ENCODE assay signal across 10 mouse cellular contexts in the genomic region with DNA sequence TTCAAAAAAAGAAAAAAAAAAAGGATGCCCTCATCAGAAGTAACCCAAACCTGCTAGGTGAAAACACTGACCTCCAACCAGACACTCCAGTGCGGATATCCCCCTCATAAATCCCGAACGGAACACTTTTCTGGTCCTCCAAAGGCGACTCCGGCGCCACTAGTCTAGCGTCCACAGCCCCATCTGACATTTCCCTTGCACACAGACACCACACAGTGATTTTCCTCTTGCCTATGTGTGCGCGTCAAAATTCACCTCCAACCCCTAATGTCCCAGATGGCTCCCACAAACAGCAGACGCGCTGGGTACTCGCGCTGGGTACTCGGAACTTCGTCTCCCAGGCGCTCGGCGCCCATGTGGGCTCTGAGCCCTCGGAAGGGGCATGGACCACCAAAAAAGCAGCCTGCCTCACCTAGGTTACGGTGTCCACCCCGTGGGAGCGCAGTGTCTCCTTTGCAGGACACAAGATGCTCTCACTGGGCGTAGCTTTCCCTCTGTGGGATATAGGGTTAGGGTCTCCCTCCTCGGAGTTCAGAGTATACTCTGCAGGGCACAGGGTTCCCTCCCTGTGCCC. TPM values are rescaled to one million over a fixed set of nuclear protein-coding genes. Genes with fewer than 3 reads are reported as not detected.
DNase-seq lines count a peak whose midpoint lies in the region; ATAC-seq and TF ChIP-seq lines count a peak whose summit lies in the region.
"Had no signal": no experiment of that assay in that cellular context is flagged by ENCODE, and none has a peak within 500 bp of the region (broad histone marks: within the 10 kb centered on the region; RNA-seq: fewer than 3 reads in every experiment).

No protein-coding gene starts in this region.

- H3K36me3 ChIP-seq in heart, embryonic 13.5 days: 0 out of 2 replicates have a peak, but pooled peaks cover 3% of the 10 kb centered on the region
- no peaks in the 10 kb centered on the region for H3K36me3 ChIP-seq in hindbrain, postnatal 0 days (ENCODE audit: insufficient read depth, low read length)
- no peaks in the 10 kb centered on the region for H3K36me3 ChIP-seq in midbrain, embryonic 12.5 days

- WGBS in heart, embryonic 13.5 days: 12% methylated on average over 24 of the region's 24 CpGs
- 5% methylated on average over 24 of the region's 24 CpGs for WGBS in hindbrain, postnatal 0 days
- 4% methylated on average over 24 of the region's 24 CpGs for WGBS in midbrain, embryonic 12.5 days

- DNase-seq in heart, postnatal 14 days: no peak
- peak; percentile 55 to 61 for DNase-seq in cerebellum, postnatal 25 days
- DNase-seq in hindbrain, postnatal 0 days (ENCODE audit: low spot score): peak; percentile 16
- DNase-seq in frontal cortex, postnatal 14 days (ENCODE audit: low spot score in 2 of 2): no peak
- no peak for DNase-seq in frontal cortex, adult 2 months (ENCODE audit: extremely low spot score in 1 of 2, low spot score in 1 of 2)

- H3K4me3 ChIP-seq in heart, embryonic 13.5 days: peak overlapping the region; percentile 84
- peak overlapping the region; percentile 58 for H3K4me3 ChIP-seq in hindbrain, postnatal 0 days (ENCODE audit: low read length)
- peak overlapping the region; percentile 78 for H3K4me3 ChIP-seq in midbrain, embryonic 12.5 days

- peak overlapping the region; percentile 97 for H3K4me2 ChIP-seq in heart, embryonic 13.5 days
- H3K4me2 ChIP-seq in hindbrain, postnatal 0 days (ENCODE audit: low read depth, low read length): peak overlapping the region; percentile 91
- peak overlapping the region; percentile 94 for H3K4me2 ChIP-seq in midbrain, embryonic 12.5 days (replicated peaks)

- H3K27me3 ChIP-seq in heart, embryonic 13.5 days (replicated peaks): peaks cover 14% of the 10 kb centered on the region
- no peaks in the 10 kb centered on the region for H3K27me3 ChIP-seq in hindbrain, postnatal 0 days (ENCODE audit: insufficient read depth, low read length)
- peaks cover 24% of the 10 kb centered on the region for H3K27me3 ChIP-seq in midbrain, embryonic 12.5 days
- H3K27me3 ChIP-seq: Patski had no signal

- H3K27ac ChIP-seq in heart, embryonic 13.5 days (replicated peaks): no peak overlapping the region
- 0 out of 2 replicates have a peak overlapping the region, but pooled peaks have one; percentile 84 for H3K27ac ChIP-seq in hindbrain, postnatal 0 days
- no peak overlapping the region for H3K27ac ChIP-seq in midbrain, embryonic 12.5 days (replicated peaks)
- H3K27ac ChIP-seq: macrophage had no signal

- peak overlapping the region; percentile 89 for H3K9ac ChIP-seq in heart, embryonic 13.5 days
- peak overlapping the region; percentile 74 for H3K9ac ChIP-seq in hindbrain, postnatal 0 days (replicated peaks; ENCODE audit: low read length)
- peak overlapping the region; percentile 77 for H3K9ac ChIP-seq in midbrain, embryonic 12.5 days (replicated peaks)

- no peak for ATAC-seq in heart, embryonic 13.5 days (ENCODE audit: extremely low read depth, insufficient number of reproducible peaks, low FRiP score, low TSS enrichment)
- no peak for ATAC-seq in hindbrain, postnatal 0 days
- no peak for ATAC-seq in midbrain, embryonic 12.5 days (ENCODE audit: low FRiP score, low read depth)
- ATAC-seq in inflammation-experienced regulatory T-cells, adult 6 months: no peak

- intact Hi-C loops in heart, postnatal 14 days (cut with DNase I): loop anchor here (5.0 kb wide), 2 partner anchors 34 to 54 kb away; no protein-coding TSS in a partner anchor

- H3K4me1 ChIP-seq in heart, embryonic 13.5 days: peaks cover 42% of the 10 kb centered on the region
- H3K4me1 ChIP-seq in hindbrain, postnatal 0 days (ENCODE audit: insufficient read depth, low read length): no peaks in the 10 kb centered on the region
- H3K4me1 ChIP-seq in midbrain, embryonic 12.5 days: peaks cover 22% of the 10 kb centered on the region

- no peaks in the 10 kb centered on the region; the same call in 1 of the 2 replicates for H3K9me3 ChIP-seq in heart, embryonic 13.5 days
- no peaks in the 10 kb centered on the region for H3K9me3 ChIP-seq in hindbrain, postnatal 0 days (ENCODE audit: low read length)
- H3K9me3 ChIP-seq in midbrain, embryonic 12.5 days: no peaks in the 10 kb centered on the region

- no peak for TF ChIP-seq CTCF in hindbrain, postnatal 0 days (IDR thresholded peaks at IDR 0.05; ENCODE audit: low read depth)

RNA-seq across cellular contexts. Expression of a gene that starts 1.3 kb away (rescaled TPM):
- polyA plus RNA-seq in heart, embryonic 13.5 days (2015; fragmentation: Nextera tagmentation; extraction: Ambion mirVana): 10.7 and 12.1 TPM in 2 replicates
- total RNA-seq in heart, postnatal 14 days (2021): 10 to 100 TPM; 22.9 to 25.9 TPM
- total RNA-seq in hindbrain, postnatal 0 days (2014; rRNA removed): 46.5 and 65.1 TPM in 2 replicates
- 18.6 and 21.1 TPM in 2 replicates for polyA plus RNA-seq in hindbrain, postnatal 0 days (2015; fragmentation: Nextera tagmentation; extraction: Ambion mirVana)
- polyA plus RNA-seq in midbrain, embryonic 12.5 days (2016; fragmentation: Nextera tagmentation; extraction: Ambion mirVana): 9.3 and 10.6 TPM in 2 replicates
- 134 and 137 TPM in 2 replicates for polyA plus RNA-seq in frontal cortex, adult 2 months (2012; rRNA removed)
- under 1 TPM; 0.55 to 0.74 (median 0.63) TPM for polyA plus RNA-seq in inflammation-experienced regulatory T-cells, adult 6 months (2017; shearing (Covaris generic))

Comparison
In these comparisons a context has a peak if more than half of its experiments do, and no peak if none do; other contexts are left out.
1. DNase-seq: peak in cerebellum, postnatal 25 days (2 of 2) and hindbrain, postnatal 0 days (single experiment); none in heart, postnatal 14 days (0 of 2), frontal cortex, postnatal 14 days (0 of 2) and frontal cortex, adult 2 months (0 of 2).
2. Peak in every context shown above with its lines, with median percentiles within 50 percentile points of each other: H3K4me2 ChIP-seq, H3K4me3 ChIP-seq and H3K9ac ChIP-seq.